Mouse (Mus musculus): ENCODE measurements around the gene Tspan31. TPM values are rescaled to one million over a fixed set of nuclear protein-coding genes. Genes with fewer than 3 reads are reported as not detected.
A peak's percentile ranks its signal among the peaks of the same experiment; 100 is the strongest.
"Not testable (repeated sequence)": the region's sequence is repeated elsewhere in the genome, so short reads cannot be mapped to it uniquely, and the experiment has no call there.

Gene Tspan31
- polyA plus RNA-seq, 1 experiment from 2014 or later = 93.6 TPM

- not testable (repeated sequence) for H3K4me3 ChIP-seq (ENCODE audit: low read depth, low read length); H3K36me3 ChIP-seq (ENCODE audit: control insufficient read depth, insufficient read depth, low read length); H3K9me3 ChIP-seq (ENCODE audit: control insufficient read depth, low read length); H3K27ac ChIP-seq (ENCODE audit: low read depth, low read length); H3K9ac ChIP-seq (replicated peaks; ENCODE audit: low read depth, low read length); ATAC-seq (ENCODE audit: low read depth); H3K4me2 ChIP-seq (ENCODE audit: low read depth, low read length); H3K27me3 ChIP-seq (ENCODE audit: control insufficient read depth, insufficient read depth, low read length)
- H3K4me1 ChIP-seq (ENCODE audit: control insufficient read depth, insufficient read depth, low read length) = peaks cover 27% of the 10 kb centered on the region
- WGBS = 93% methylated on average over 2 of the region's 2 CpGs
Observed at GRCm38 (mm10) chr10:127072969-127073368, 2.9 kb upstream of the Tspan31 start.

- Histone ChIP-seq H3K36me3 (ENCODE audit: control insufficient read depth, insufficient read depth, low read length) (peaks cover 11% of the 10 kb centered on the region), H3K4me1 (ENCODE audit: control insufficient read depth, insufficient read depth, low read length) (peaks cover 23% of the 10 kb centered on the region)
- H3K9me3 ChIP-seq (ENCODE audit: control insufficient read depth, low read length); H3K27me3 ChIP-seq (ENCODE audit: control insufficient read depth, insufficient read depth, low read length); H3K27ac ChIP-seq (ENCODE audit: low read depth, low read length); H3K9ac ChIP-seq (replicated peaks; ENCODE audit: low read depth, low read length); ATAC-seq (ENCODE audit: low read depth); H3K4me2 ChIP-seq (ENCODE audit: low read depth, low read length); H3K4me3 ChIP-seq (ENCODE audit: low read depth, low read length): not testable (repeated sequence)
- WGBS = 90% methylated on average over 4 of the region's 4 CpGs
Observed at GRCm38 (mm10) chr10:127072270-127072669, 2.2 kb upstream of the Tspan31 start.

DNA sequence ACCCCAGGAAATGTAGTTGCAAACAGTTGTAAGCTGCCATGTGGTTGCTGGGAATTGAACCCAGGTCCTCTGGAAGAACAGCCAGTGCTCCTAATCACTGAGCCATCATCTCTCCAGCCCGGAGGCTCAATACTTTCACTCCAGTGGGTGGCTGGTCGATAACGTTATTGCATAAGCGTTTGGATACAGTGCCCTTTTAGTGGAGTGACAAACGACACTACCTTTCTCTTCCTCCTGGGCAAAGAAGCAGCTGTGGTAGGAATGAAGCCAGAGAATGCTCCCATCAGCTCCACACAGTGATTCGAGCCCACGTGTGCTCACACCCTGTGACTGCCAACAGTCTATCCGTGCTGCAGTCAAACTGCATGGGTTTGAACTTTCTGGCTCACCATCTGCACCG is 1.1 kb upstream of the Tspan31 start:
- no peak for ATAC-seq (ENCODE audit: low read depth)
- Histone ChIP-seq H3K27ac (ENCODE audit: low read depth, low read length) (no peak overlapping the region), H3K4me1 (ENCODE audit: control insufficient read depth, insufficient read depth, low read length) (peaks cover 23% of the 10 kb centered on the region)

GRCm38 (mm10) chr10:127069281-127070189 is 529 bp downstream of the Tspan31 start:
- WGBS = 12% methylated on average over 30 of the region's 30 CpGs
- peak overlapping the region; percentile 33 for H3K9ac ChIP-seq (replicated peaks; ENCODE audit: low read depth, low read length)
- H3K4me2 ChIP-seq (ENCODE audit: low read depth, low read length) = peak overlapping the region; percentile 98
- peaks cover 29% of the 10 kb centered on the region for H3K4me1 ChIP-seq (ENCODE audit: control insufficient read depth, insufficient read depth, low read length)
- peak overlapping the region; percentile 38 for H3K4me3 ChIP-seq (ENCODE audit: low read depth, low read length)
- peaks cover 37% of the 10 kb centered on the region for H3K36me3 ChIP-seq (ENCODE audit: control insufficient read depth, insufficient read depth, low read length)
- ATAC-seq (ENCODE audit: low read depth) = peak; percentile 79
- no peaks in the 10 kb centered on the region for H3K27me3 ChIP-seq (ENCODE audit: control insufficient read depth, insufficient read depth, low read length)
- peak overlapping the region; percentile 71 for H3K27ac ChIP-seq (ENCODE audit: low read depth, low read length)
- H3K9me3 ChIP-seq (ENCODE audit: control insufficient read depth, low read length) = no peaks in the 10 kb centered on the region

More for the DNA sequence above, 1.1 kb upstream of the Tspan31 start:
- no peak overlapping the region for H3K9ac ChIP-seq (replicated peaks; ENCODE audit: low read depth, low read length)
- peaks cover 21% of the 10 kb centered on the region for H3K36me3 ChIP-seq (ENCODE audit: control insufficient read depth, insufficient read depth, low read length)
- H3K27me3 ChIP-seq (ENCODE audit: control insufficient read depth, insufficient read depth, low read length) = no peaks in the 10 kb centered on the region
- H3K9me3 ChIP-seq (ENCODE audit: control insufficient read depth, low read length) = no peaks in the 10 kb centered on the region
- H3K4me3 ChIP-seq (ENCODE audit: low read depth, low read length) = peak overlapping the region; percentile 38
- peak overlapping the region; percentile 56 for H3K4me2 ChIP-seq (ENCODE audit: low read depth, low read length)
- 76% methylated on average over 9 of the region's 9 CpGs for WGBS

- Histone ChIP-seq H3K9ac (replicated peaks; ENCODE audit: low read depth, low read length) (peak overlapping the region; percentile 33; the same call in 1 of the 2 replicates), H3K27ac (ENCODE audit: low read depth, low read length) (no peak overlapping the region; the same call in 1 of the 2 replicates), H3K4me3 (ENCODE audit: low read depth, low read length) (peak overlapping the region; percentile 38), H3K36me3 (ENCODE audit: control insufficient read depth, insufficient read depth, low read length) (peaks cover 37% of the 10 kb centered on the region), H3K27me3 (ENCODE audit: control insufficient read depth, insufficient read depth, low read length) (no peaks in the 10 kb centered on the region), H3K4me1 (ENCODE audit: control insufficient read depth, insufficient read depth, low read length) (peaks cover 31% of the 10 kb centered on the region), H3K4me2 (ENCODE audit: low read depth, low read length) (peak overlapping the region; percentile 98), H3K9me3 (ENCODE audit: control insufficient read depth, low read length) (no peaks in the 10 kb centered on the region)
- ATAC-seq (ENCODE audit: low read depth) = no peak
- WGBS = 82% methylated on average over 9 of the region's 9 CpGs
Observed at GRCm38 (mm10) chr10:127068360-127069038, 1.6 kb downstream of the Tspan31 start.

DNA sequence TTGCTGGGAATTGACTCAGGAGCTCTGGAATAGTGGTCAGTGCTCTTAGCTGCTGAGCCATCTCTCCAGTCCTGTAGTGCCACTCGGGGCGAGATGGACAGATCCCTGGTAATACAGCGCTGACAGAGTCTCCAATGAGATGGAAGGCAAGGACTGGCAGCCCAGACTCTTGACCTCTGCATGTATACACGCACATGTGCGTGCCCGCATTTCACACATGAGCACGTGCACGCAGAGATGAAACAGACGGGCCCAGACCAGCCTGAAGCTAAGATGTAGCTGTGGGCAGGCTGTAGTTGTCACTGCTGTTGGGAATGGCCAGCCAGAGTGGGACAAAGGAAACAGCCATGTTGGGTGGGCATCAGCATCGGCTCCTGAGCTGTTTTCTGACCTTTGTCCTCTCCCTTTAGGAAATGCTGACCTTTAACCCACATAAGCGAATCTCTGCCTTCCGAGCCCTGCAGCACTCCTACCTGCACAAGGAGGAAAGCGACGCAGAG is 3.5 kb downstream of the Tspan31 start:
- no peak for ATAC-seq (ENCODE audit: low read depth)
- peaks cover 37% of the 10 kb centered on the region for H3K36me3 ChIP-seq (ENCODE audit: control insufficient read depth, insufficient read depth, low read length)
- no peaks in the 10 kb centered on the region for H3K27me3 ChIP-seq (ENCODE audit: control insufficient read depth, insufficient read depth, low read length)
- no peak overlapping the region for H3K9ac ChIP-seq (replicated peaks; ENCODE audit: low read depth, low read length)
- H3K4me1 ChIP-seq (ENCODE audit: control insufficient read depth, insufficient read depth, low read length) = peaks cover 34% of the 10 kb centered on the region
- no peaks in the 10 kb centered on the region for H3K9me3 ChIP-seq (ENCODE audit: control insufficient read depth, low read length)
- no peak overlapping the region for H3K4me2 ChIP-seq (ENCODE audit: low read depth, low read length)
- WGBS = 91% methylated on average over 14 of the region's 14 CpGs
- no peak overlapping the region for H3K27ac ChIP-seq (ENCODE audit: low read depth, low read length)
- H3K4me3 ChIP-seq (ENCODE audit: low read depth, low read length) = no peak overlapping the region

- no peaks in the 10 kb centered on the region for H3K9me3 ChIP-seq (ENCODE audit: control insufficient read depth, low read length)
- no peak overlapping the region for H3K4me2 ChIP-seq (ENCODE audit: low read depth, low read length)
- no peak overlapping the region for H3K9ac ChIP-seq (replicated peaks; ENCODE audit: low read depth, low read length)
- WGBS = 91% methylated on average over 9 of the region's 9 CpGs
- no peak for ATAC-seq (ENCODE audit: low read depth)
- peaks cover 30% of the 10 kb centered on the region for H3K4me1 ChIP-seq (ENCODE audit: control insufficient read depth, insufficient read depth, low read length)
- H3K4me3 ChIP-seq (ENCODE audit: low read depth, low read length) = no peak overlapping the region
- H3K27ac ChIP-seq (ENCODE audit: low read depth, low read length) = no peak overlapping the region
- H3K27me3 ChIP-seq (ENCODE audit: control insufficient read depth, insufficient read depth, low read length) = no peaks in the 10 kb centered on the region
- H3K36me3 ChIP-seq (ENCODE audit: control insufficient read depth, insufficient read depth, low read length) = peaks cover 37% of the 10 kb centered on the region
Observed at GRCm38 (mm10) chr10:127065981-127066380, 4.1 kb downstream of the Tspan31 start.

- H3K9me3 ChIP-seq (ENCODE audit: control insufficient read depth, low read length) = no peaks in the 10 kb centered on the region
- H3K36me3 ChIP-seq (ENCODE audit: control insufficient read depth, insufficient read depth, low read length) = peaks cover 37% of the 10 kb centered on the region
- peak overlapping the region; percentile 98 for H3K9ac ChIP-seq (replicated peaks; ENCODE audit: low read depth, low read length)
- H3K4me2 ChIP-seq (ENCODE audit: low read depth, low read length) = peak overlapping the region; percentile 86
- H3K27me3 ChIP-seq (ENCODE audit: control insufficient read depth, insufficient read depth, low read length) = no peaks in the 10 kb centered on the region
- peak; percentile 6; the same call in 1 of the 2 replicates for ATAC-seq (ENCODE audit: low read depth)
- WGBS = 12% methylated on average over 37 of the region's 37 CpGs
- peak overlapping the region; percentile 84 for H3K4me3 ChIP-seq (ENCODE audit: low read depth, low read length)
- H3K4me1 ChIP-seq (ENCODE audit: control insufficient read depth, insufficient read depth, low read length) = peaks cover 24% of the 10 kb centered on the region
- peak overlapping the region; percentile 91 for H3K27ac ChIP-seq (ENCODE audit: low read depth, low read length)
Observed at GRCm38 (mm10) chr10:127063913-127064870, 5.9 kb downstream of the Tspan31 start.

Measured in neural tube, embryonic 14.5 days (tissue).